Mouse (Mus musculus) retina, postnatal 1 day (tissue): ENCODE measurements around the gene Snrnp70.
"Not testable (repeated sequence)": the region's sequence is repeated elsewhere in the genome, so short reads cannot be mapped to it uniquely, and the experiment has no call there.

ENCODE experiments used
- DNase-seq: peaks from one replicate; pipeline ENCODE4 v3.0.0-alpha.2; 2012

Gene Snrnp70

GRCm38 (mm10) chr7:45409497-45410163 lies 14.1 kb upstream of the Snrnp70 start:
- DNase-seq, result no peak

GRCm38 (mm10) chr7:45408949-45409348 lies 13.4 kb upstream of the Snrnp70 start:
- DNase-seq, result no peak

GRCm38 (mm10) chr7:45408351-45408750 lies 12.8 kb upstream of the Snrnp70 start:
- DNase-seq, result no peak

- DNase-seq, result no peak
Measured at GRCm38 (mm10) chr7:45407836-45408235, 12.3 kb upstream of the Snrnp70 start.

GRCm38 (mm10) chr7:45406157-45407156 lies 10.9 kb upstream of the Snrnp70 start:
- no peak for DNase-seq

- peak; percentile 54 for DNase-seq
Measured at GRCm38 (mm10) chr7:45405091-45406075, 9.8 kb upstream of the Snrnp70 start, which contains the start of gene Kcna7. Gene Kcna7, plus strand, starts transcription at chr7:45405653.

- peak; percentile 83 for DNase-seq
Measured at GRCm38 (mm10) chr7:45403532-45404261, 8.2 kb upstream of the Snrnp70 start.

GRCm38 (mm10) chr7:45401521-45402085 lies 6.1 kb upstream of the Snrnp70 start:
- DNase-seq, result peak; percentile 69

GRCm38 (mm10) chr7:45396787-45397186 lies 1.2 kb upstream of the Snrnp70 start:
- no peak for DNase-seq

- DNase-seq, result not testable (repeated sequence)
Measured at GRCm38 (mm10) chr7:45396337-45396775, 814 bp upstream of the Snrnp70 start.

- DNase-seq, result no peak
Measured at GRCm38 (mm10) chr7:45395129-45395541, 407 bp downstream of the Snrnp70 start.

- no peak for DNase-seq
Measured at GRCm38 (mm10) chr7:45386077-45386476, 9.5 kb downstream of the Snrnp70 start.

- no peak for DNase-seq
Measured at GRCm38 (mm10) chr7:45376057-45376456, 19.5 kb downstream of the Snrnp70 start.

- no peak for DNase-seq
Measured at GRCm38 (mm10) chr7:45374620-45375019, 20.9 kb downstream of the Snrnp70 start.

GRCm38 (mm10) chr7:45372371-45372770 lies 23.2 kb downstream of the Snrnp70 start:
- no peak for DNase-seq

- peak; percentile 93 for DNase-seq
Measured at GRCm38 (mm10) chr7:45370475-45371311, 24.8 kb downstream of the Snrnp70 start, which contains the start of gene Lin7b. Gene Lin7b, minus strand, starts transcription at chr7:45370583.

GRCm38 (mm10) chr7:45369836-45370474 lies 25.6 kb downstream of the Snrnp70 start:
- no peak for DNase-seq

- no peak for DNase-seq
Measured at GRCm38 (mm10) chr7:45369022-45369745, 26.4 kb downstream of the Snrnp70 start.

GRCm38 (mm10) chr7:45368178-45368577 lies 27.4 kb downstream of the Snrnp70 start:
- DNase-seq, result no peak
